Mouse (Mus musculus): ENCODE measurements around the gene Camsap3. TPM values are rescaled to one million over a fixed set of nuclear protein-coding genes. Genes with fewer than 3 reads are reported as not detected.

Gene Camsap3
- 11.3 and 11.9 TPM in 2 replicates for polyA plus RNA-seq (2014; fragmentation: Nextera tagmentation; extraction: Ambion mirVana)

GRCm38 (mm10) chr8:3586993-3587390, at the start of gene Camsap3:
Camsap3 (plus strand) TSS chr8:3587293.
- Histone ChIP-seq H3K4me1 (ENCODE audit: control insufficient read depth, insufficient read depth, low read length) (no peaks in the 10 kb centered on the region), H3K4me2 (peak within 1 kb of the TSS; percentile 95), H3K9me3 (ENCODE audit: control insufficient read depth, low read length) (no peaks in the 10 kb centered on the region), H3K4me3 (ENCODE audit: low read depth, low read length) (peak within 1 kb of the TSS; percentile 83), H3K27me3 (ENCODE audit: control insufficient read depth, insufficient read depth, low read length) (peaks cover 3% of the 10 kb centered on the region), H3K9ac (ENCODE audit: low read length) (peak within 1 kb of the TSS; percentile 89), H3K36me3 (ENCODE audit: control insufficient read depth, insufficient read depth, low read length) (no peaks in the 10 kb centered on the region), H3K27ac (ENCODE audit: low read depth, low read length) (no peak within 1 kb of the TSS; the same call in 1 of the 2 replicates)
- WGBS = 5% methylated on average over 7 of the region's 7 CpGs
- ATAC-seq (ENCODE audit: low FRiP score) (no peak), DNase-seq (ENCODE audit: low spot score, missing footprints) (no peak)

GRCm38 (mm10) chr8:3537666-3538065, 49.4 kb upstream of the Camsap3 start:
- Histone ChIP-seq H3K4me2 (no peak overlapping the region), H3K27ac (ENCODE audit: low read depth, low read length) (no peak overlapping the region), H3K4me3 (ENCODE audit: low read depth, low read length) (no peak overlapping the region), H3K9ac (ENCODE audit: low read length) (no peak overlapping the region), H3K9me3 (ENCODE audit: control insufficient read depth, low read length) (no peaks in the 10 kb centered on the region), H3K36me3 (ENCODE audit: control insufficient read depth, insufficient read depth, low read length) (no peaks in the 10 kb centered on the region), H3K4me1 (ENCODE audit: control insufficient read depth, insufficient read depth, low read length) (no peaks in the 10 kb centered on the region), H3K27me3 (ENCODE audit: control insufficient read depth, insufficient read depth, low read length) (no peaks in the 10 kb centered on the region)
- DNase-seq (ENCODE audit: low spot score, missing footprints) (no peak), ATAC-seq (ENCODE audit: low FRiP score) (0 out of 2 replicates have a peak, but pooled peaks have one; percentile 33)
- WGBS = 95% methylated on average over 25 of the region's 26 CpGs

DNA sequence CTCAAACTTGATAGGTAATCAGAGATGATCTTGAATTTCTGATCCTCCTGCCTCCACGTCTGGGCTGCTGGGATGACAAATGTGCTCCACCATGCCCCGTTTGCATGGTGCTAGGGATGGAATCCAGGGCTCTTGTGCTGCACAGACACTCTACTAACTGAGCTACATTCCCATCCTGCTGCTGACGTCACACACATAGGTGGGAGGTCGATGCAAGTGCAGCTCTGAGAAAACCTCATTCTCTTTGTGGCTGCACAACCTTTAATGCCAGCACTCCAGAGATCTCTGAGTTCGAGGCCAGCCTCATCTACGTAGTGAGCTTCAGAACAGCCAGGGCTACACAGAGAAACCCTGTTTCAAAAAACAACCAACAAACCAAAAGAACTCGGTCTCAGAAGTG, 47.9 kb upstream of the Camsap3 start:
- H3K27me3 ChIP-seq (ENCODE audit: control insufficient read depth, insufficient read depth, low read length) = no peaks in the 10 kb centered on the region
- no peak for DNase-seq (ENCODE audit: low spot score, missing footprints)
- H3K4me2 ChIP-seq = no peak overlapping the region
- no peaks in the 10 kb centered on the region for H3K9me3 ChIP-seq (ENCODE audit: control insufficient read depth, low read length)
- ATAC-seq (ENCODE audit: low FRiP score) = no peak
- H3K36me3 ChIP-seq (ENCODE audit: control insufficient read depth, insufficient read depth, low read length) = peaks cover 2% of the 10 kb centered on the region; the same call in 1 of the 2 replicates
- no peaks in the 10 kb centered on the region for H3K4me1 ChIP-seq (ENCODE audit: control insufficient read depth, insufficient read depth, low read length)
- WGBS = 85% methylated on average over 7 of the region's 7 CpGs
- H3K4me3 ChIP-seq (ENCODE audit: low read depth, low read length) = no peak overlapping the region
- H3K9ac ChIP-seq (ENCODE audit: low read length) = no peak overlapping the region
- H3K27ac ChIP-seq (ENCODE audit: low read depth, low read length) = no peak overlapping the region

DNA sequence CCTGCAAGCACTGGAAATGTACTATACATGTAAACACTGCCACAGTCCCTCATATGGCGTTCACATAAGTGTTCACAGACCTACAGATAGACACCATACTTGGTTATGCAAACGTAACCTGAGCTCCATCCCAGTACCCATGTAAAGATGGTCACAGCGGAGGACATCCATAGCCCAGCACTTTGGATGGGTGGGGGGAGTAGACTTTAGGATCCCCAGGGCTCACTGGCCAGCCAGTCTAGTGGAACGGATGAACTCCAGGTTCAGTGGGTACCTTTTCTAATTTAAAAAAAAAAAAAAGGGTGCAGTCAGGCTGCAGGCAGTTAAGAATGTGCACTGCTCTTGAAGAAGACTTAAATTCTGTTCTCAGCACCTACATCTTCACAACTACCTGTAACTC, 47.0 kb upstream of the Camsap3 start:
- DNase-seq (ENCODE audit: low spot score, missing footprints) (no peak), ATAC-seq (ENCODE audit: low FRiP score) (no peak)
- Histone ChIP-seq H3K27ac (ENCODE audit: low read depth, low read length) (no peak overlapping the region), H3K36me3 (ENCODE audit: control insufficient read depth, insufficient read depth, low read length) (peaks cover 3% of the 10 kb centered on the region; the same call in 1 of the 2 replicates), H3K9ac (ENCODE audit: low read length) (no peak overlapping the region), H3K4me3 (ENCODE audit: low read depth, low read length) (no peak overlapping the region), H3K4me1 (ENCODE audit: control insufficient read depth, insufficient read depth, low read length) (no peaks in the 10 kb centered on the region), H3K9me3 (ENCODE audit: control insufficient read depth, low read length) (no peaks in the 10 kb centered on the region), H3K4me2 (no peak overlapping the region), H3K27me3 (ENCODE audit: control insufficient read depth, insufficient read depth, low read length) (no peaks in the 10 kb centered on the region)
- 93% methylated on average over 4 of the region's 4 CpGs for WGBS

DNA sequence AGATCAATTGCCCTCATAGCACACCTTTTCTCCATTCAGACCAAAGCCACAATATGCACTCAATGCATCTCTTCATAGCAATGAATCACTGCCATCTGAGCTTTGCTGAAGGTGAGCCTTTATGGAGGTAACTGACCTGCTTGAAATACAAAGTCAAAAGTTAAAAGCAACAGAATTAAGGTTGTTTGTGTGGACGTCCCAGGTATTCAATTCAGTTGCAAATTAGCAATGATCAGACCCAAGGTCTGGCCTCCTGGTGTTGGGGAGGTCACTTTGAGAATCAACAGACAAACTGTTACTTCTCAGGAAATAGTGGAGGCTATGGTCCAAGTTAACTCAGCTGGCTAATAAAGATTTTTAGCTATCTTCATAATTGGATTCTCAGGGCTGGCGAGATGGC, 40.6 kb upstream of the Camsap3 start:
- no peak overlapping the region for H3K4me2 ChIP-seq
- ATAC-seq (ENCODE audit: low FRiP score) (no peak), DNase-seq (ENCODE audit: low spot score, missing footprints) (no peak)
- no peaks in the 10 kb centered on the region for H3K9me3 ChIP-seq (ENCODE audit: control insufficient read depth, low read length)
- no peak overlapping the region for H3K27ac ChIP-seq (ENCODE audit: low read depth, low read length)
- no peak overlapping the region for H3K4me3 ChIP-seq (ENCODE audit: low read depth, low read length)
- no peak overlapping the region for H3K9ac ChIP-seq (ENCODE audit: low read length)
- peaks cover 3% of the 10 kb centered on the region; the same call in 1 of the 2 replicates for H3K36me3 ChIP-seq (ENCODE audit: control insufficient read depth, insufficient read depth, low read length)
- no peaks in the 10 kb centered on the region for H3K4me1 ChIP-seq (ENCODE audit: control insufficient read depth, insufficient read depth, low read length)
- H3K27me3 ChIP-seq (ENCODE audit: control insufficient read depth, insufficient read depth, low read length) = no peaks in the 10 kb centered on the region
- 89% methylated on average over 2 of the region's 2 CpGs for WGBS

- Histone ChIP-seq H3K4me1 (ENCODE audit: control insufficient read depth, insufficient read depth, low read length) (no peaks in the 10 kb centered on the region), H3K9ac (ENCODE audit: low read length) (no peak overlapping the region), H3K4me3 (ENCODE audit: low read depth, low read length) (no peak overlapping the region), H3K4me2 (no peak overlapping the region), H3K27me3 (ENCODE audit: control insufficient read depth, insufficient read depth, low read length) (no peaks in the 10 kb centered on the region), H3K9me3 (ENCODE audit: control insufficient read depth, low read length) (no peaks in the 10 kb centered on the region), H3K27ac (ENCODE audit: low read depth, low read length) (no peak overlapping the region), H3K36me3 (ENCODE audit: control insufficient read depth, insufficient read depth, low read length) (no peaks in the 10 kb centered on the region)
- ATAC-seq (ENCODE audit: low FRiP score) (no peak), DNase-seq (ENCODE audit: low spot score, missing footprints) (no peak)
- 89% methylated on average over 1 of the region's 1 CpGs for WGBS
Observed at GRCm38 (mm10) chr8:3552240-3552639, 34.9 kb upstream of the Camsap3 start.

GRCm38 (mm10) chr8:3556114-3556513, 31.0 kb upstream of the Camsap3 start:
- DNase-seq (ENCODE audit: low spot score, missing footprints) = no peak
- 58% methylated on average over 4 of the region's 4 CpGs for WGBS
- H3K36me3 ChIP-seq (ENCODE audit: control insufficient read depth, insufficient read depth, low read length) = no peaks in the 10 kb centered on the region
- H3K9ac ChIP-seq (ENCODE audit: low read length) = no peak overlapping the region
- ATAC-seq (ENCODE audit: low FRiP score) = peak; percentile 88
- H3K4me1 ChIP-seq (ENCODE audit: control insufficient read depth, insufficient read depth, low read length) = no peaks in the 10 kb centered on the region
- no peaks in the 10 kb centered on the region for H3K9me3 ChIP-seq (ENCODE audit: control insufficient read depth, low read length)
- no peak overlapping the region for H3K27ac ChIP-seq (ENCODE audit: low read depth, low read length)
- H3K27me3 ChIP-seq (ENCODE audit: control insufficient read depth, insufficient read depth, low read length) = no peaks in the 10 kb centered on the region
- H3K4me2 ChIP-seq = no peak overlapping the region
- no peak overlapping the region for H3K4me3 ChIP-seq (ENCODE audit: low read depth, low read length)

- H3K4me1 ChIP-seq (ENCODE audit: control insufficient read depth, insufficient read depth, low read length) = peaks cover 6% of the 10 kb centered on the region; the same call in 1 of the 2 replicates
- peak within 1 kb of the TSS; percentile 61; the same call in 1 of the 2 replicates for H3K27ac ChIP-seq (ENCODE audit: low read depth, low read length)
- DNase-seq (ENCODE audit: low spot score, missing footprints) (peak; percentile 94), ATAC-seq (ENCODE audit: low FRiP score) (peak; percentile 92)
- peak within 1 kb of the TSS; percentile 55 for H3K4me2 ChIP-seq
- H3K36me3 ChIP-seq (ENCODE audit: control insufficient read depth, insufficient read depth, low read length) = no peaks in the 10 kb centered on the region
- WGBS = 2% methylated on average over 12 of the region's 12 CpGs
- peak within 1 kb of the TSS; percentile 69 for H3K9ac ChIP-seq (ENCODE audit: low read length)
- H3K27me3 ChIP-seq (ENCODE audit: control insufficient read depth, insufficient read depth, low read length) = no peaks in the 10 kb centered on the region
- H3K9me3 ChIP-seq (ENCODE audit: control insufficient read depth, low read length) = no peaks in the 10 kb centered on the region
- H3K4me3 ChIP-seq (ENCODE audit: low read depth, low read length) = peak within 1 kb of the TSS; percentile 34
Observed at GRCm38 (mm10) chr8:3567641-3568371, 19.3 kb upstream of the Camsap3 start, which contains the start of gene C330021F23Rik. C330021F23Rik (plus strand) TSS chr8:3567990.

- no peaks in the 10 kb centered on the region for H3K36me3 ChIP-seq (ENCODE audit: control insufficient read depth, insufficient read depth, low read length)
- H3K4me2 ChIP-seq = peak overlapping the region; percentile 55
- H3K4me1 ChIP-seq (ENCODE audit: control insufficient read depth, insufficient read depth, low read length) = peaks cover 6% of the 10 kb centered on the region; the same call in 1 of the 2 replicates
- peak overlapping the region; percentile 61; the same call in 1 of the 2 replicates for H3K27ac ChIP-seq (ENCODE audit: low read depth, low read length)
- peak overlapping the region; percentile 34 for H3K4me3 ChIP-seq (ENCODE audit: low read depth, low read length)
- no peaks in the 10 kb centered on the region for H3K9me3 ChIP-seq (ENCODE audit: control insufficient read depth, low read length)
- peak; percentile 39; the same call in 1 of the 2 replicates for ATAC-seq (ENCODE audit: low FRiP score)
- DNase-seq (ENCODE audit: low spot score, missing footprints) = peak; percentile 86
- 5% methylated on average over 7 of the region's 7 CpGs for WGBS
- peak overlapping the region; percentile 69 for H3K9ac ChIP-seq (ENCODE audit: low read length)
- no peaks in the 10 kb centered on the region for H3K27me3 ChIP-seq (ENCODE audit: control insufficient read depth, insufficient read depth, low read length)
Observed at GRCm38 (mm10) chr8:3568378-3568777, 18.7 kb upstream of the Camsap3 start.
